Mouse (Mus musculus) brain, embryonic 14.5 days (tissue): ENCODE measurements at regions not wholly inside any gene's neighbourhood (a gene's known extent, or its start where the extent isn't known, plus 50 kb on each side); places are given as distances from the start of the nearest gene placed in this dataset.

ENCODE experiments used
- DNase-seq: peaks from one replicate; pipeline ENCODE4 v3.0.0-alpha.2; 2011; ENCODE audit warnings: low read depth
- CTCF ChIP-seq: fragments of 200-500 bp; IDR thresholded peaks from 2 replicates; pipeline ENCODE4 v1.5.1; 2012; ENCODE audit warnings: inconsistent platforms, mild to moderate bottlenecking, moderate library complexity, borderline replicate concordance; ENCODE audit not compliant: insufficient read depth, insufficient read length; ENCODE audit errors: extremely low read depth
- POLR2A ChIP-seq: fragments of 200-500 bp; IDR thresholded peaks from 2 replicates; pipeline ENCODE4 v1.6.1; 2012; ENCODE audit warnings: mild to moderate bottlenecking, inconsistent platforms, borderline replicate concordance; ENCODE audit not compliant: poor library complexity, insufficient read depth, insufficient read length, severe bottlenecking; ENCODE audit errors: extremely low read depth

- TF ChIP-seq CTCF (no peak), POLR2A (no peak)
- DNase-seq, result peak; percentile 76
Measured at GRCm38 (mm10) chrX:60989028-60989427, 95.8 kb upstream of the Sox3 start.
